Mouse (Mus musculus) heart, embryonic 11.5 days (tissue): ENCODE measurements around the gene Olfr1026. TPM values are rescaled to one million over a fixed set of nuclear protein-coding genes. Genes with fewer than 3 reads are reported as not detected.

ENCODE experiments used
- ATAC-seq: fragments of 200-750 bp; cut with Nextera tagmentation; replicated peaks from 2 replicates; pipeline ENCODE4 v1.8.0; 2017; ENCODE audit warnings: moderate library complexity; ENCODE audit not compliant: insufficient number of reproducible peaks, low FRiP score, low TSS enrichment
- H3K27ac ChIP-seq: fragments of 300-500 bp; sonication (generic); 2 replicates; pipeline ENCODE4 v1.5.1; 2014; ENCODE audit warnings: mild to moderate bottlenecking, low read depth, low read length
- H3K27me3 ChIP-seq: fragments of 300-500 bp; sonication (generic); 2 replicates; pipeline ENCODE4 v1.6.1; 2014; ENCODE audit warnings: mild to moderate bottlenecking, low read length, mixed read lengths; ENCODE audit not compliant: control insufficient read depth, insufficient read depth
- H3K36me3 ChIP-seq: fragments of 300-500 bp; sonication (generic); 2 replicates; pipeline ENCODE4 v1.6.1; 2014; ENCODE audit warnings: mild to moderate bottlenecking, low read length, moderate library complexity, mixed read lengths; ENCODE audit not compliant: control insufficient read depth, insufficient read depth
- H3K4me1 ChIP-seq: fragments of 300-500 bp; sonication (generic); 2 replicates; pipeline ENCODE4 v1.6.1; 2014; ENCODE audit warnings: low read length; ENCODE audit not compliant: control insufficient read depth, insufficient read depth
- H3K4me2 ChIP-seq: fragments of 300-500 bp; sonication (generic); 2 replicates; pipeline ENCODE4 v1.6.1; 2014; ENCODE audit warnings: mild to moderate bottlenecking, moderate library complexity
- H3K4me3 ChIP-seq: fragments of 300-500 bp; sonication (generic); 2 replicates; pipeline ENCODE4 v1.5.1; 2014; ENCODE audit warnings: low read depth, low read length
- H3K9ac ChIP-seq: fragments of 300-500 bp; sonication (generic); 2 replicates; pipeline ENCODE4 v1.6.1; 2014; ENCODE audit warnings: mild to moderate bottlenecking, low read depth, low read length, moderate library complexity
- H3K9me3 ChIP-seq: fragments of 300-500 bp; sonication (generic); replicated peaks from 2 replicates; pipeline ENCODE4 v1.6.1; 2016; ENCODE audit warnings: low read length; ENCODE audit not compliant: control insufficient read depth
- WGBS: fragments of 180-500 bp; shearing (Covaris S2); extraction: QIAGEN DNeasy Blood & Tissue Kit; methylation state at CpG from one replicate; pipeline ENCODE4 v1.1.7; 2014; ENCODE audit not compliant: insufficient replicate concordance; 5-methylcytosine and 5-hydroxymethylcytosine counted together
- polyA plus RNA-seq: library from polyadenylated mRNA; unstranded; fragments of >200 nt; fragmentation: Nextera tagmentation; extraction: Ambion mirVana; gene quantifications from 2 replicates; pipeline ENCODE4 v1.2.1, GENCODE M21; 2014

The Olfr1026 gene
- polyA plus RNA-seq = not detected in 2 replicates

- WGBS = 77% methylated on average over 3 of the region's 3 CpGs
- H3K27ac ChIP-seq = no peak within 1 kb of the TSS
- H3K27me3 ChIP-seq = no peaks in the 10 kb centered on the region
- H3K9ac ChIP-seq = no peak within 1 kb of the TSS
- no peak within 1 kb of the TSS for H3K4me2 ChIP-seq
- H3K9me3 ChIP-seq = no peaks in the 10 kb centered on the region
- H3K4me3 ChIP-seq = no peak within 1 kb of the TSS
- H3K36me3 ChIP-seq = no peaks in the 10 kb centered on the region
- H3K4me1 ChIP-seq = no peaks in the 10 kb centered on the region
- ATAC-seq = no peak
Measured at GRCm38 (mm10) chr2:85921258-85921657, at the start of gene Olfr1026. TSS of gene Olfr1026 (plus strand) at chr2:85921558.

GRCm38 (mm10) chr2:85885340-85885739 lies 36.0 kb upstream of the Olfr1026 start, which contains the start of gene Olfr1023:
TSS of gene Olfr1023 (plus strand) at chr2:85885640.
- H3K36me3 ChIP-seq = no peaks in the 10 kb centered on the region
- H3K27ac ChIP-seq = no peak within 1 kb of the TSS
- H3K9me3 ChIP-seq = no peaks in the 10 kb centered on the region
- 69% methylated on average over 2 of the region's 2 CpGs for WGBS
- no peaks in the 10 kb centered on the region for H3K4me1 ChIP-seq
- H3K9ac ChIP-seq = no peak within 1 kb of the TSS
- no peak within 1 kb of the TSS for H3K4me2 ChIP-seq
- no peaks in the 10 kb centered on the region for H3K27me3 ChIP-seq
- H3K4me3 ChIP-seq = no peak within 1 kb of the TSS
- no peak for ATAC-seq

GRCm38 (mm10) chr2:85904952-85905351 lies 16.4 kb upstream of the Olfr1026 start, which contains the start of gene Olfr1024:
TSS of gene Olfr1024 (minus strand) at chr2:85905052.
- Histone ChIP-seq H3K4me1 (no peaks in the 10 kb centered on the region), H3K4me3 (no peak within 1 kb of the TSS), H3K9me3 (no peaks in the 10 kb centered on the region; the same call in 1 of the 2 replicates), H3K9ac (no peak within 1 kb of the TSS), H3K27me3 (no peaks in the 10 kb centered on the region), H3K36me3 (no peaks in the 10 kb centered on the region), H3K27ac (no peak within 1 kb of the TSS), H3K4me2 (no peak within 1 kb of the TSS)
- ATAC-seq = no peak
- 82% methylated on average over 3 of the region's 3 CpGs for WGBS

- no peak for ATAC-seq
- H3K4me1 ChIP-seq = no peaks in the 10 kb centered on the region
- H3K4me2 ChIP-seq = no peak overlapping the region
Measured at GRCm38 (mm10) chr2:85913197-85913596, 8.2 kb upstream of the Olfr1026 start.

GRCm38 (mm10) chr2:85914893-85915292 lies 6.5 kb upstream of the Olfr1026 start, which contains the start of gene Olfr1025-ps1:
TSS of gene Olfr1025-ps1 (plus strand) at chr2:85915193.
- H3K27ac ChIP-seq = no peak within 1 kb of the TSS
- H3K4me1 ChIP-seq = no peaks in the 10 kb centered on the region
- no peaks in the 10 kb centered on the region for H3K9me3 ChIP-seq
- 50% methylated on average over 1 of the region's 1 CpGs for WGBS
- ATAC-seq = no peak
- H3K4me2 ChIP-seq = no peak within 1 kb of the TSS
- H3K4me3 ChIP-seq = no peak within 1 kb of the TSS
- no peaks in the 10 kb centered on the region for H3K36me3 ChIP-seq
- H3K27me3 ChIP-seq = no peaks in the 10 kb centered on the region
- no peak within 1 kb of the TSS for H3K9ac ChIP-seq

More at GRCm38 (mm10) chr2:85913197-85913596, 8.2 kb upstream of the Olfr1026 start:
- Histone ChIP-seq H3K27me3 (no peaks in the 10 kb centered on the region), H3K27ac (no peak overlapping the region), H3K9ac (no peak overlapping the region), H3K4me3 (no peak overlapping the region), H3K36me3 (no peaks in the 10 kb centered on the region), H3K9me3 (no peaks in the 10 kb centered on the region)

- Histone ChIP-seq H3K27ac (no peak within 1 kb of the TSS), H3K4me2 (no peak within 1 kb of the TSS), H3K4me3 (no peak within 1 kb of the TSS), H3K9me3 (no peaks in the 10 kb centered on the region), H3K4me1 (no peaks in the 10 kb centered on the region), H3K9ac (no peak within 1 kb of the TSS), H3K36me3 (no peaks in the 10 kb centered on the region), H3K27me3 (no peaks in the 10 kb centered on the region)
- no peak for ATAC-seq
- WGBS = 85% methylated on average over 1 of the region's 1 CpGs
Measured at GRCm38 (mm10) chr2:85950137-85950536, 28.8 kb downstream of the Olfr1026 start, which contains the start of gene Olfr1028. TSS of gene Olfr1028 (plus strand) at chr2:85950437.

- WGBS = 76% methylated on average over 2 of the region's 2 CpGs
- no peak for ATAC-seq
- H3K9ac ChIP-seq = no peak within 1 kb of the TSS
- H3K36me3 ChIP-seq = no peaks in the 10 kb centered on the region
- no peak within 1 kb of the TSS for H3K4me3 ChIP-seq
- no peaks in the 10 kb centered on the region for H3K9me3 ChIP-seq
- no peaks in the 10 kb centered on the region for H3K4me1 ChIP-seq
- no peak within 1 kb of the TSS for H3K4me2 ChIP-seq
- H3K27me3 ChIP-seq = no peaks in the 10 kb centered on the region
- no peak within 1 kb of the TSS for H3K27ac ChIP-seq
Measured at GRCm38 (mm10) chr2:85973595-85973994, 52.2 kb downstream of the Olfr1026 start, which contains the start of gene Olfr1029. TSS of gene Olfr1029 (plus strand) at chr2:85973895.

Other genes with a start within 250 kb of the Olfr1026 start
- not detected in 2 replicates for gene Olfr1006, start 242.8 kb upstream of the Olfr1026 start, polyA plus RNA-seq
- gene Olfr1008, start 232.1 kb upstream of the Olfr1026 start, polyA plus RNA-seq = not detected in 2 replicates
- not detected in 2 replicates for gene Olfr1009, start 206.1 kb upstream of the Olfr1026 start, polyA plus RNA-seq
- gene Olfr1012, start 158.8 kb upstream of the Olfr1026 start, polyA plus RNA-seq = not detected in 2 replicates
- not detected in 2 replicates for gene Olfr1013, start 154.5 kb upstream of the Olfr1026 start, polyA plus RNA-seq
- not detected in 2 replicates for gene Olfr1014, start 148.8 kb upstream of the Olfr1026 start, polyA plus RNA-seq
- gene Olfr1015, start 139.5 kb upstream of the Olfr1026 start, polyA plus RNA-seq = not detected in 2 replicates
- gene Olfr1016, start 119.0 kb upstream of the Olfr1026 start, polyA plus RNA-seq = not detected in 2 replicates
- gene Olfr1018, start 103.1 kb upstream of the Olfr1026 start, polyA plus RNA-seq = not detected in 2 replicates
- not detected in 2 replicates for gene Olfr1019, start 76.1 kb upstream of the Olfr1026 start, polyA plus RNA-seq
- not detected in 2 replicates for gene Olfr1020, start 74.5 kb upstream of the Olfr1026 start, polyA plus RNA-seq
- not detected in 2 replicates for gene Olfr1022, start 53.0 kb upstream of the Olfr1026 start, polyA plus RNA-seq
- gene Olfr1023, start 35.9 kb upstream of the Olfr1026 start, polyA plus RNA-seq = not detected in 2 replicates
- gene Olfr1024, start 16.5 kb upstream of the Olfr1026 start, polyA plus RNA-seq = not detected in 2 replicates
- not detected in 2 replicates for gene Olfr1025-ps1, start 6.4 kb upstream of the Olfr1026 start, polyA plus RNA-seq
- gene Olfr1028, start 28.9 kb downstream of the Olfr1026 start, polyA plus RNA-seq = not detected in 2 replicates
- gene Olfr1029, start 52.3 kb downstream of the Olfr1026 start, polyA plus RNA-seq = not detected in 2 replicates
- gene Olfr1030, start 57.7 kb downstream of the Olfr1026 start, polyA plus RNA-seq = not detected in 2 replicates
- not detected in 2 replicates for gene Olfr1031, start 68.7 kb downstream of the Olfr1026 start, polyA plus RNA-seq
- not detected in 2 replicates for gene Olfr1032, start 84.0 kb downstream of the Olfr1026 start, polyA plus RNA-seq
- 0.34 TPM in 1 of 2 replicates, not detected in the other for gene Olfr1033, start 99.1 kb downstream of the Olfr1026 start, polyA plus RNA-seq
- gene Olfr1034, start 124.3 kb downstream of the Olfr1026 start, polyA plus RNA-seq = not detected in 2 replicates
- not detected in 2 replicates for gene Olfr1036, start 152.4 kb downstream of the Olfr1026 start, polyA plus RNA-seq
- gene Olfr1037, start 165.8 kb downstream of the Olfr1026 start, polyA plus RNA-seq = not detected in 2 replicates
- not detected in 2 replicates for gene Olfr1039, start 214.4 kb downstream of the Olfr1026 start, polyA plus RNA-seq
- not detected in 2 replicates for gene Olfr1040, start 225.2 kb downstream of the Olfr1026 start, polyA plus RNA-seq
- not detected in 2 replicates for gene Olfr1042, start 240.3 kb downstream of the Olfr1026 start, polyA plus RNA-seq
- gene Olfr1043, start 246.0 kb downstream of the Olfr1026 start, polyA plus RNA-seq = not detected in 2 replicates